Comparison of ENCODE assay signal across 24 mouse cellular contexts in the genomic region with DNA sequence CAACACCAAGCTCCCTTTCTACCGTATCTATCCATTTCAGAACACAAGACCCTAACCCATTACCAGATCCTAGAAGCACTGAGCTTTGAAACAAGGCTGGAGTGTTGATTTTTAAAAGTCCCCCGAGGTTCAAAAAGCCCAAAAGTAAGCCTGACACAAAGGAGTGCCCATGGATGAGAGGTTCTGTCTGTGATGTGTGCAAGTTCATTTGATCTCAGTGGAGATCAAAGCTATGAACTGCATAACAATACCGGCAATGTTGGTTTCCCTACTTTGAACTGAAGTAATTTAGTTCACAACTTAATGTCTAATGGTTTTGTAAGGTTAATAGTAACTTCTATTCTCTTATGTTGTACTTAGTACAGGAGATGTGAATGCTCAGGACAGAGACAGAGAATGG. TPM values are rescaled to one million over a fixed set of nuclear protein-coding genes. Genes with fewer than 3 reads are reported as not detected.
DNase-seq lines count a peak whose midpoint lies in the region; ATAC-seq lines count a peak whose summit lies in the region.
"Had no signal": no experiment of that assay in that cellular context is flagged by ENCODE, and none has a peak within 500 bp of the region (broad histone marks: within the 10 kb centered on the region; RNA-seq: fewer than 3 reads in every experiment).

No protein-coding gene starts in this region.

- no peak for ATAC-seq in midbrain, embryonic 14.5 days (ENCODE audit: low FRiP score, low TSS enrichment)
- ATAC-seq in CD4-positive, CD25-positive, alpha-beta regulatory T cell, adult 4 months = peak; percentile 22
- ATAC-seq in activated CD4-positive, CD25-positive, alpha-beta regulatory T cell, adult 4 months = peak; percentile 25
- no peak for ATAC-seq in megakaryocyte progenitor cell, adult 5-6 weeks (replicated peaks; ENCODE audit: poor library complexity)
- ATAC-seq: forebrain, postnatal 0 days; intestine, embryonic 15.5 days had no signal

- H3K4me3 ChIP-seq in midbrain, embryonic 14.5 days (replicated peaks; ENCODE audit: low read depth, low read length) = no peak overlapping the region
- no peak overlapping the region for H3K4me3 ChIP-seq in midbrain, embryonic 10.5 days
- no peak overlapping the region for H3K4me3 ChIP-seq in embryonic facial prominence, embryonic 10.5 days
- H3K4me3 ChIP-seq: embryonic facial prominence, embryonic 12.5 days; heart, adult 2 months; heart, embryonic 13.5 days; hindbrain, embryonic 15.5 days; intestine, embryonic 15.5 days; limb, embryonic 13.5 days; lung, embryonic 15.5 days had no signal

- no peaks in the 10 kb centered on the region for H3K9me3 ChIP-seq in midbrain, embryonic 14.5 days (ENCODE audit: control insufficient read depth, low read length)
- H3K9me3 ChIP-seq in midbrain, embryonic 10.5 days (replicated peaks) = no peaks in the 10 kb centered on the region
- H3K9me3 ChIP-seq in embryonic facial prominence, embryonic 10.5 days = no peaks in the 10 kb centered on the region
- H3K9me3 ChIP-seq: embryonic facial prominence, embryonic 12.5 days; heart, embryonic 13.5 days; hindbrain, embryonic 15.5 days; intestine, embryonic 15.5 days; limb, embryonic 13.5 days; lung, embryonic 15.5 days had no signal

- H3K36me3 ChIP-seq in midbrain, embryonic 14.5 days (ENCODE audit: control insufficient read depth, insufficient read depth, low read length) = peaks cover 13% of the 10 kb centered on the region
- peaks cover 67% of the 10 kb centered on the region for H3K36me3 ChIP-seq in midbrain, embryonic 10.5 days
- H3K36me3 ChIP-seq in embryonic facial prominence, embryonic 10.5 days (replicated peaks) = peaks cover 74% of the 10 kb centered on the region
- H3K36me3 ChIP-seq: hindbrain, embryonic 15.5 days had no signal

- DNase-seq in midbrain, embryonic 14.5 days = no peak
- no peak for DNase-seq in midbrain, embryonic 10.5 days (ENCODE audit: low spot score)
- no peak for DNase-seq in embryonic facial prominence, embryonic 10.5 days (ENCODE audit: low spot score)
- DNase-seq: adrenal gland, adult 2 months; adrenal gland, postnatal 36 days; cerebellum, adult 9-10 months; cerebellum, postnatal 36 days; forebrain, postnatal 0 days; heart, adult 2 months; heart, postnatal 10 days; kidney, adult 2 months; kidney, postnatal 4 days; right cerebral cortex, adult 18-20 months had no signal

- peaks cover 70% of the 10 kb centered on the region for H3K4me1 ChIP-seq in midbrain, embryonic 14.5 days (ENCODE audit: control insufficient read depth, insufficient read depth, low read length)
- H3K4me1 ChIP-seq in midbrain, embryonic 10.5 days = peaks cover 98% of the 10 kb centered on the region
- peaks cover 89% of the 10 kb centered on the region for H3K4me1 ChIP-seq in embryonic facial prominence, embryonic 10.5 days

- 41% methylated on average over 3 of the region's 3 CpGs for WGBS in midbrain, embryonic 14.5 days
- 65% methylated on average over 3 of the region's 3 CpGs for WGBS in midbrain, embryonic 10.5 days
- 95% methylated on average over 3 of the region's 3 CpGs for WGBS in embryonic facial prominence, embryonic 10.5 days

- no peak overlapping the region for H3K27ac ChIP-seq in midbrain, embryonic 14.5 days (replicated peaks; ENCODE audit: low read depth, low read length)
- H3K27ac ChIP-seq in midbrain, embryonic 10.5 days (replicated peaks) = no peak overlapping the region
- H3K27ac ChIP-seq in embryonic facial prominence, embryonic 10.5 days (replicated peaks) = no peak overlapping the region
- H3K27ac ChIP-seq: embryonic facial prominence, embryonic 12.5 days; heart, adult 2 months; heart, embryonic 13.5 days; hindbrain, embryonic 15.5 days; intestine, embryonic 15.5 days; kidney, postnatal 0 days; limb, embryonic 13.5 days; lung, embryonic 15.5 days had no signal

- no peak overlapping the region for H3K9ac ChIP-seq in midbrain, embryonic 14.5 days (replicated peaks; ENCODE audit: low read length)
- H3K9ac ChIP-seq: embryonic facial prominence, embryonic 12.5 days; forebrain, postnatal 0 days; heart, embryonic 13.5 days; hindbrain, embryonic 15.5 days; intestine, embryonic 15.5 days; limb, embryonic 13.5 days; lung, embryonic 15.5 days had no signal

- no peaks in the 10 kb centered on the region for H3K27me3 ChIP-seq in midbrain, embryonic 14.5 days (ENCODE audit: control insufficient read depth, insufficient read depth, low read length)
- no peaks in the 10 kb centered on the region for H3K27me3 ChIP-seq in midbrain, embryonic 10.5 days (ENCODE audit: low read depth, poor library complexity, severe bottlenecking)
- no peaks in the 10 kb centered on the region for H3K27me3 ChIP-seq in embryonic facial prominence, embryonic 10.5 days (replicated peaks; ENCODE audit: low read depth, poor library complexity, severe bottlenecking)
- H3K27me3 ChIP-seq: embryonic facial prominence, embryonic 12.5 days; heart, embryonic 13.5 days; hindbrain, embryonic 15.5 days; intestine, embryonic 15.5 days; limb, embryonic 13.5 days; lung, embryonic 15.5 days had no signal

- peak overlapping the region; percentile 85 for H3K4me2 ChIP-seq in midbrain, embryonic 14.5 days (ENCODE audit: low read length)
- H3K4me2 ChIP-seq: embryonic facial prominence, embryonic 12.5 days; heart, embryonic 13.5 days; intestine, embryonic 15.5 days; limb, embryonic 13.5 days; liver, embryonic 11.5 days; lung, embryonic 15.5 days had no signal

RNA-seq across cellular contexts. Expression of gene Tet3, which starts 21.7 kb away (rescaled TPM):
- 50.0 and 56.0 TPM in 2 replicates for polyA plus RNA-seq in midbrain, embryonic 14.5 days (2014; fragmentation: Nextera tagmentation; extraction: Ambion mirVana)
- polyA plus RNA-seq in midbrain, embryonic 10.5 days (2016; fragmentation: Nextera tagmentation; extraction: Ambion mirVana) = 45.1 and 51.0 TPM in 2 replicates
- polyA plus RNA-seq in CD4-positive, CD25-positive, alpha-beta regulatory T cell, adult 4 months (2017; shearing (Covaris generic)) = 10 to 100 TPM; 18.5 to 20.8 TPM
- 10 to 100 TPM; 17.2 to 23.9 TPM for polyA plus RNA-seq in activated CD4-positive, CD25-positive, alpha-beta regulatory T cell, adult 4 months (2017; shearing (Covaris generic))
- polyA plus RNA-seq in embryonic facial prominence, embryonic 10.5 days (2016; fragmentation: Nextera tagmentation; extraction: Ambion mirVana) = 45.1 and 50.0 TPM in 2 replicates
- total RNA-seq in megakaryocyte progenitor cell, adult 5-6 weeks (2015) = 27.9 and 29.6 TPM in 2 replicates
- total RNA-seq in megakaryocyte progenitor cell, adult 5-6 weeks (2017) = 12.2 and 14.5 TPM in 2 replicates

Comparison
In these comparisons a context has a peak if more than half of its experiments do, and no peak if none do; other contexts are left out.
1. ATAC-seq: peak in CD4-positive, CD25-positive, alpha-beta regulatory T cell, adult 4 months (single experiment) and activated CD4-positive, CD25-positive, alpha-beta regulatory T cell, adult 4 months (single experiment); none in midbrain, embryonic 14.5 days (single experiment) and megakaryocyte progenitor cell, adult 5-6 weeks (single experiment).